Mouse (Mus musculus): ENCODE results near the gene Tmem125. TPM values are rescaled to one million over a fixed set of nuclear protein-coding genes. Genes with fewer than 3 reads are reported as not detected.
"Not testable (repeated sequence)": the region's sequence is repeated elsewhere in the genome, so short reads cannot be mapped to it uniquely, and the experiment has no call there.

The Tmem125 gene
- total RNA-seq, 1 experiment = 12.0 TPM

DNA sequence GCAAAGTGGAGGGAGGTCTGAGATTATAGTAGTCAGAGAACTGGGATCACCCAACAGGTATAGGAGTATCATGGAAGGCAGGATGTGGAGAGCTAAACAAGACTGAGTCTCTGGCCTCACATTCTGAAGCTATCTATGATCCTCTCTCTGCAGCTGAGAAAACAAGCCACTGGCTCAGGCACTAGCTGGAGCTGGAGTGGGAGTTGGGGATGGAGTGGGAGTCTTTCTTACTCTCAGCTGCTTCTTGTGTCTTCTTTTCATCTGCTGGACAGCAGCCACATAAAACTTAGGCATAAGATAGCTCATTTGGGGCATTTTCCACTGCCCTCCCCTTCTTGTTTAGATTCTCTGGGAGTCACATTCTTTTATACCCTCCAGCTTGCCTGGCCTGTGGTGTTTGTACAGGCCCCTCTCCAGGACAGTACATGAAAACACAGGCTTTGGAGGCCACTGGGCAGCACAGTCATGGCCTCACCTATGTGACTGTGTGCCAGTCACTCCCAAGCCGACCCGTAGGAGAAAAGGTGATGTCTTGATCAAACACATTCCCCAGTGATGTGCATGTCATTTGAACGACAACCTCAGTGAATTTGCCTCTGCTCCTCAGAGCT lies 9.3 kb upstream of the Tmem125 start:
- in situ Hi-C loops (cut with MboI; ENCODE audit: low sequenced_read_pairs in 2 of 2, unreplicated experiment in 2 of 2) = no loop called here
- no peak for TF ChIP-seq ZC3H11A (IDR thresholded peaks at IDR 0.05; ENCODE audit: borderline replicate concordance, low read depth, low read length)
- no peak for TF ChIP-seq HCFC1 (IDR thresholded peaks at IDR 0.05; ENCODE audit: borderline replicate concordance, insufficient read depth, low read length)
- no peak for TF ChIP-seq MAFK (IDR thresholded peaks at IDR 0.05; ENCODE audit: insufficient read depth, low read depth, low read length)
- no peak for TF ChIP-seq ZNF384 (IDR thresholded peaks at IDR 0.05; ENCODE audit: low read depth, low read length)
- TF ChIP-seq CHD2 (IDR thresholded peaks at IDR 0.05; ENCODE audit: low read depth, low read length) = no peak
- no peak for DNase-seq (ENCODE audit: low read depth, low spot score)
- Histone ChIP-seq H3K9me3 (ENCODE audit: control insufficient read depth, insufficient read depth, low read depth, low read length) (no peaks in the 10 kb centered on the region), H3K4me3 (ENCODE audit: insufficient read depth in 1 of 2, low read depth in 1 of 2, low read length in 2 of 2, poor library complexity in 1 of 2, severe bottlenecking in 1 of 2) (no peak overlapping the region), H3K36me3 (ENCODE audit: control insufficient read depth, insufficient read depth, low read length, poor library complexity, severe bottlenecking) (no peaks in the 10 kb centered on the region), H3K4me1 (ENCODE audit: control insufficient read depth in 2 of 2, insufficient read depth in 2 of 2, low read length in 2 of 2, poor library complexity in 1 of 2) (no peaks in the 10 kb centered on the region), H3K9ac (ENCODE audit: insufficient read depth, low read depth, low read length, poor library complexity, severe bottlenecking) (no peak overlapping the region), H3K27ac (ENCODE audit: insufficient read depth, low read depth, low read length, poor library complexity, severe bottlenecking) (no peak overlapping the region)

DNA sequence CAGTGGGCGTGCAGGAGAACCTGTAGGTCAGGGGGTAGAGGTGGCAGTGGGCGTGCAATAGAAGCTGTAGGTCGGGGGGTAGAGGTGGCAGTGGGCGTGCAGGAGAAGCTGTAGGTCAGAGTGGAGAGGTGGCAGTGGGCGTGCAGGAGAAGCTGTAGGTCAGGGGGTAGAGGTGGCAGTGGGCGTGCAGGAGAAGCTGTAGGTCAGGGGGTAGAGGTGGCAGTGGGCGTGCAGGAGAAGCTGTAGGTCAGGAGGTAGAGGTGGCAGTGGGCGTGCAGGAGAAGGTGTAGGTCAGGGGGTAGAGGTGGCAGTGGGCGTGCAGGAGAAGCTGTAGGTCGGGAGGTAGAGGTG lies 4.3 kb upstream of the Tmem125 start:
- H3K9ac ChIP-seq (ENCODE audit: insufficient read depth, low read depth, low read length, poor library complexity, severe bottlenecking); H3K27ac ChIP-seq (ENCODE audit: insufficient read depth, low read depth, low read length, poor library complexity, severe bottlenecking); H3K4me1 ChIP-seq (ENCODE audit: control insufficient read depth in 2 of 2, insufficient read depth in 2 of 2, low read length in 2 of 2, poor library complexity in 1 of 2); DNase-seq (ENCODE audit: low read depth, low spot score); in situ Hi-C loops (cut with MboI; ENCODE audit: low sequenced_read_pairs in 2 of 2, unreplicated experiment in 2 of 2); H3K9me3 ChIP-seq (ENCODE audit: control insufficient read depth, insufficient read depth, low read depth, low read length); H3K4me3 ChIP-seq (ENCODE audit: insufficient read depth in 1 of 2, low read depth in 1 of 2, low read length in 2 of 2, poor library complexity in 1 of 2, severe bottlenecking in 1 of 2); H3K36me3 ChIP-seq (ENCODE audit: control insufficient read depth, insufficient read depth, low read length, poor library complexity, severe bottlenecking): not testable (repeated sequence)

GRCm38 (mm10) chr4:118547424-118548129 lies 3.7 kb upstream of the Tmem125 start:
- H3K9ac ChIP-seq (ENCODE audit: insufficient read depth, low read depth, low read length, poor library complexity, severe bottlenecking); H3K4me1 ChIP-seq (ENCODE audit: control insufficient read depth in 2 of 2, insufficient read depth in 2 of 2, low read length in 2 of 2, poor library complexity in 1 of 2); H3K9me3 ChIP-seq (ENCODE audit: control insufficient read depth, insufficient read depth, low read depth, low read length); in situ Hi-C loops (cut with MboI; ENCODE audit: low sequenced_read_pairs in 2 of 2, unreplicated experiment in 2 of 2); H3K36me3 ChIP-seq (ENCODE audit: control insufficient read depth, insufficient read depth, low read length, poor library complexity, severe bottlenecking); H3K4me3 ChIP-seq (ENCODE audit: insufficient read depth in 1 of 2, low read depth in 1 of 2, low read length in 2 of 2, poor library complexity in 1 of 2, severe bottlenecking in 1 of 2); DNase-seq (ENCODE audit: low read depth, low spot score); H3K27ac ChIP-seq (ENCODE audit: insufficient read depth, low read depth, low read length, poor library complexity, severe bottlenecking): not testable (repeated sequence)

GRCm38 (mm10) chr4:118544441-118545127 lies 740 bp upstream of the Tmem125 start:
- no peak for DNase-seq (ENCODE audit: low read depth, low spot score)
- Histone ChIP-seq H3K36me3 (ENCODE audit: control insufficient read depth, insufficient read depth, low read length, poor library complexity, severe bottlenecking) (peaks cover 6% of the 10 kb centered on the region; the same call in 1 of the 2 replicates), H3K4me1 (ENCODE audit: control insufficient read depth in 2 of 2, insufficient read depth in 2 of 2, low read length in 2 of 2, poor library complexity in 1 of 2) (peaks cover 2 to 24% of the 10 kb centered on the region in 2 experiments; a peak in 2 of 4 replicates), H3K9ac (ENCODE audit: insufficient read depth, low read depth, low read length, poor library complexity, severe bottlenecking) (peak overlapping the region; percentile 71), H3K9me3 (ENCODE audit: control insufficient read depth, insufficient read depth, low read depth, low read length) (no peaks in the 10 kb centered on the region), H3K27ac (ENCODE audit: insufficient read depth, low read depth, low read length, poor library complexity, severe bottlenecking) (peak overlapping the region; percentile 89; the same call in 1 of the 2 replicates), H3K4me3 (ENCODE audit: insufficient read depth in 1 of 2, low read depth in 1 of 2, low read length in 2 of 2, poor library complexity in 1 of 2, severe bottlenecking in 1 of 2) (peak overlapping the region; percentile 61 to 70; a peak in 2 of 4 replicates)
- TF ChIP-seq ZNF384 (IDR thresholded peaks at IDR 0.05; ENCODE audit: low read depth, low read length) (no peak), ZC3H11A (IDR thresholded peaks at IDR 0.05; ENCODE audit: borderline replicate concordance, low read depth, low read length) (no peak), MAFK (IDR thresholded peaks at IDR 0.05; ENCODE audit: insufficient read depth, low read depth, low read length) (no peak), HCFC1 (IDR thresholded peaks at IDR 0.05; ENCODE audit: borderline replicate concordance, insufficient read depth, low read length) (no peak), CHD2 (IDR thresholded peaks at IDR 0.05; ENCODE audit: low read depth, low read length) (no peak)
- in situ Hi-C loops (cut with MboI; ENCODE audit: low sequenced_read_pairs in 2 of 2, unreplicated experiment in 2 of 2) = no loop called here
